Mouse (Mus musculus): ENCODE data around the gene Ttc33. TPM values are rescaled to one million over a fixed set of nuclear protein-coding genes. Genes with fewer than 3 reads are reported as not detected.

Gene Ttc33
- polyA plus RNA-seq, 1 experiment = 31.0 TPM

GRCm38 (mm10) chr15:5241304-5242201 lies 56.2 kb downstream of the Ttc33 start:
- DNase-seq (ENCODE audit: low spot score) = no peak

GRCm38 (mm10) chr15:5242241-5243035 lies 57.1 kb downstream of the Ttc33 start:
- DNase-seq (ENCODE audit: low spot score) = peak; percentile 46

GRCm38 (mm10) chr15:5243036-5243958 lies 58.0 kb downstream of the Ttc33 start:
- DNase-seq (ENCODE audit: low spot score) = no peak

- peak; percentile 96 for DNase-seq (ENCODE audit: low spot score)
Measured at GRCm38 (mm10) chr15:5243959-5244905, 58.9 kb downstream of the Ttc33 start, which contains the start of gene Ptger4. Gene Ptger4, minus strand, starts transcription at chr15:5244187.

- DNase-seq (ENCODE audit: low spot score) = no peak
Measured at GRCm38 (mm10) chr15:5250182-5250581, 64.9 kb downstream of the Ttc33 start.

GRCm38 (mm10) chr15:5260183-5260582 lies 74.9 kb downstream of the Ttc33 start:
- no peak for DNase-seq (ENCODE audit: low spot score)

DNA sequence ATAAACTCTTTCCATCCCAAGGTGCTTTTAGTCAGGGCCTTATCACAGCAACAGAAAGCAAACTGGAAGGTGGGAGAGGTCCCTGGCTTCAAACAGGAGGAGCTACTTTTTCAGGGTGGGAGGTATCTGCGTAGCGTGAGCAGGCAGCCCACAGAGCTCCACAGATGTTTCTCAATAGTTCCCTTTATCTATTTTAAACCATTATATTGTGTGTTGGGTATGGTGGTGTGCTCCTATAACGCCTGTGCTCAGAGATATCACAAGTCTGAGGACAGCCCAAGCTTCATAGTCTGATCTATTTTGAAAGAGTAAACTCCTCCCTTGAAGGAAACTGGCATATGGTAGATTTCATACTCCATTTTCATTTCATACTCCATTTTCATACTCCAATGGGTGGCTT lies 75.7 kb downstream of the Ttc33 start:
- DNase-seq (ENCODE audit: low spot score) = no peak

GRCm38 (mm10) chr15:5262095-5262667 lies 76.9 kb downstream of the Ttc33 start:
- no peak for DNase-seq (ENCODE audit: low spot score)

- DNase-seq (ENCODE audit: low spot score) = no peak
Measured at GRCm38 (mm10) chr15:5262874-5263504, 77.7 kb downstream of the Ttc33 start.

- DNase-seq (ENCODE audit: low spot score) = no peak
Measured at GRCm38 (mm10) chr15:5266095-5266494, 80.8 kb downstream of the Ttc33 start.

Other genes starting within 250 kb of the Ttc33 start
- 51.5 and 67.5 TPM in 2 replicates for gene C7, start 121.8 kb upstream of the Ttc33 start, polyA plus RNA-seq (2012; rRNA removed)
- 2.9 and 4.0 TPM in 2 replicates for gene Card6, start 77.0 kb upstream of the Ttc33 start, polyA plus RNA-seq (2012; rRNA removed)
- gene Rpl37, start 68.9 kb upstream of the Ttc33 start, polyA plus RNA-seq (2012; rRNA removed) = 1,831 and 1,970 TPM in 2 replicates
- 19.3 and 20.1 TPM in 2 replicates for gene Prkaa1, start 41.7 kb upstream of the Ttc33 start, polyA plus RNA-seq (2012; rRNA removed)
- 8.0 and 9.6 TPM in 2 replicates for gene Ptger4, start 58.7 kb downstream of the Ttc33 start, polyA plus RNA-seq (2012; rRNA removed)